Mouse (Mus musculus) heart, postnatal 0 days (tissue): ENCODE measurements around the gene Chd8. TPM values are rescaled to one million over a fixed set of nuclear protein-coding genes. Genes with fewer than 3 reads are reported as not detected.

Experiments
- ATAC-seq: fragments of 200-750 bp; cut with Nextera tagmentation; 2 replicates; pipeline ENCODE4 v1.8.0; 2017; ENCODE audit warnings: low read depth, moderate number of reproducible peaks, moderate library complexity; ENCODE audit not compliant: insufficient read depth
- DNase-seq: peaks from one replicate; pipeline ENCODE4 v3.0.0-alpha.2; 2016; ENCODE audit warnings: low spot score
- H3K27ac ChIP-seq: fragments of 300-500 bp; sonication (generic); 2 replicates; pipeline ENCODE4 v1.5.1; 2014; ENCODE audit warnings: low read depth, mild to moderate bottlenecking
- H3K27me3 ChIP-seq: fragments of 300-500 bp; sonication (generic); 2 replicates; pipeline ENCODE4 v1.6.1; 2014; ENCODE audit warnings: low read length, mixed read lengths; ENCODE audit not compliant: control insufficient read depth, insufficient read depth
- H3K36me3 ChIP-seq: fragments of 300-500 bp; sonication (generic); replicated peaks from 2 replicates; pipeline ENCODE4 v1.6.1; 2014; ENCODE audit warnings: low read length, mixed read lengths; ENCODE audit not compliant: control insufficient read depth, insufficient read depth
- H3K4me1 ChIP-seq: fragments of 300-500 bp; sonication (generic); 2 replicates; pipeline ENCODE4 v1.6.1; 2014; ENCODE audit warnings: antibody characterized with exemption; ENCODE audit not compliant: control insufficient read depth, insufficient read depth
- H3K4me2 ChIP-seq: fragments of 300-500 bp; sonication (generic); 2 replicates; pipeline ENCODE4 v1.6.1; 2014; ENCODE audit warnings: low read depth, mild to moderate bottlenecking, low read length, moderate library complexity
- H3K4me3 ChIP-seq: fragments of 300-500 bp; sonication (generic); 2 replicates; pipeline ENCODE4 v1.5.1; 2014; ENCODE audit warnings: low read depth, low read length
- H3K9ac ChIP-seq: fragments of 300-500 bp; sonication (generic); replicated peaks from 2 replicates; pipeline ENCODE4 v1.6.1; 2014; ENCODE audit warnings: low read depth, low read length, mixed read lengths
- H3K9me3 ChIP-seq: fragments of 300-500 bp; sonication (generic); replicated peaks from 2 replicates; pipeline ENCODE4 v1.6.1; 2016; ENCODE audit warnings: low read length; ENCODE audit not compliant: control insufficient read depth
- CTCF ChIP-seq: IDR thresholded peaks from 2 replicates; pipeline ENCODE4 v1.5.1; 2016; ENCODE audit warnings: antibody characterized with exemption, control low read depth, low read depth
- EP300 ChIP-seq: IDR thresholded peaks from 2 replicates; pipeline ENCODE4 v1.6.1; 2016; ENCODE audit warnings: antibody characterized with exemption, low read depth
- WGBS: fragments of 180-500 bp; shearing (Covaris S2); extraction: QIAGEN DNeasy Blood & Tissue Kit; methylation state at CpG from one replicate; pipeline ENCODE4 v1.1.7; 2014; 5-methylcytosine and 5-hydroxymethylcytosine counted together
- polyA plus RNA-seq: library from polyadenylated mRNA; unstranded; fragments of >200 nt; fragmentation: Nextera tagmentation; extraction: Ambion mirVana; gene quantifications from 2 replicates; pipeline ENCODE4 v1.2.1, GENCODE M21; 2015
- total RNA-seq: library from RNA; depleted of rRNA; stranded (reverse); fragments of >200 nt; gene quantifications from 2 replicates; pipeline ENCODE4 v1.2.3, GENCODE M21; 2014; ENCODE audit warnings: low replicate concordance

Chd8 gene
- total and polyA plus RNA-seq, 2 experiments from 2014 or later, result 13.0 to 28.8 TPM

DNA sequence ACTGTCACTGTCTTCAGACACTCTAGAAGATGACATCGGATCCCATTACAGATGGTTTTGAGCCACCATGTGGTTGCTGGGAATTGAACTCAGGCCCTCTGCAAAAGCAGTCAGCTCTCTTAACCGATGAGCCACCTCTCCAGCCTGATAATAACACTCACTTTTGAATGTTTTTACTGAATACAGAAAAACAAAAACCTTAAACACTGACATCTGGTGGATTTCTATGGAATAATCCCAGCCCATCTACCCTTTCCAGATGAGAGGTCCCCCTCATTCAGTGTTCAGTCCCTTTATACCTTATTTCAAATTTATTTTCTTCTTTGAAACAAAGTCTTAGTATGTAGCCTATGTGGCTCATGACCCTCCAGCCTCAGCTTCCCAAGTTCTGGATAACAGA is 68.1 kb downstream of the Chd8 start:
- WGBS, result 75% methylated on average over 2 of the region's 2 CpGs
- no peak for ATAC-seq

DNA sequence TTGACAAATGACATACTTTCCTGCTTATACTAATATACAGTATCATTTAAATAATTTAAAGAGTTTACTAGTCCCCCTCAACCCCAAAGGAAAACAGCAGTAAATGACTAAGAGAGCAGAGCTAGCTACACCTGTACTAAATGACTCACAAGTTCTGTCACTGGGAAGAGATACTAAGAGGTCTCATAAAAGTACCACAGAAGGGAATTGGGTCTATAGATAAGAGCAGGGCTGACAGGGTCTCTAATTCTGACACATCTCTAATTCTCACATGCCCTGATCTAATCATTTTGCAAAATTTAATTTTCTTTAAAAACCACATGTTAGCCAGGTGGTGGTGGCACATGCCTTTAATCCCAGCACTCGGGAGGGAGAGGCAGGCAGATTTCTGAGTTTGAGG is 68.8 kb downstream of the Chd8 start:
- no peak overlapping the region for H3K27ac ChIP-seq
- WGBS, result 67% methylated on average over 1 of the region's 1 CpGs
- H3K9me3 ChIP-seq, result no peaks in the 10 kb centered on the region
- TF ChIP-seq EP300 (no peak), CTCF (no peak)
- H3K4me2 ChIP-seq, result no peak overlapping the region
- no peak for DNase-seq
- H3K4me3 ChIP-seq, result no peak overlapping the region
- 0 out of 2 replicates have a peak, but pooled peaks cover 4% of the 10 kb centered on the region for H3K4me1 ChIP-seq
- H3K27me3 ChIP-seq, result no peaks in the 10 kb centered on the region
- H3K36me3 ChIP-seq, result 0 out of 2 replicates have a peak, but pooled peaks cover 5% of the 10 kb centered on the region
- ATAC-seq, result no peak
- no peak overlapping the region for H3K9ac ChIP-seq

More for the DNA sequence above, 68.1 kb downstream of the Chd8 start:
- 0 out of 2 replicates have a peak, but pooled peaks cover 4% of the 10 kb centered on the region for H3K4me1 ChIP-seq
- no peak overlapping the region for H3K27ac ChIP-seq
- H3K4me3 ChIP-seq, result no peak overlapping the region
- no peak for TF ChIP-seq EP300
- TF ChIP-seq CTCF, result peak; percentile 14; the same call in 1 of the 2 replicates
- no peaks in the 10 kb centered on the region for H3K27me3 ChIP-seq
- 0 out of 2 replicates have a peak, but pooled peaks cover 5% of the 10 kb centered on the region for H3K36me3 ChIP-seq
- H3K4me2 ChIP-seq, result no peak overlapping the region
- DNase-seq, result no peak
- H3K9me3 ChIP-seq, result no peaks in the 10 kb centered on the region
- H3K9ac ChIP-seq, result no peak overlapping the region

DNA sequence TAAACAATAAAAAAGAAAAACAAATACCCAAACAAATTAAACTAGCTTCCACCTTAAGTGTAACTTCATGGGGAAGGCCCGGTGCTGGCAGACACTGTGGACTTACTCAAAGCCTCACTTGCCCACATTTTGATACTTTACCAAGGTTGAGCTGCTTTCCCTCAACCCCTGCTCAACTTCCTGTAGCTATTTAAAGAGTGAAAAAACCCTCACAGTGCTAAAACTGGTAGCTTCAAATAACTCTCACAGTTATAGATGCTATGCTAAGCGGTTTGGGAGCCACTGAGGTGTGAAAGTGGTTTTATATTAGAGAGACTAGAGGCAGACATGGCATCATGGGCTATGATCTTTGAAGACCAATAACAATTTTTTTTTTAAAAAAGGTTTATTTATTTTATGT is 91.0 kb downstream of the Chd8 start:
- H3K36me3 ChIP-seq, result peaks cover 70% of the 10 kb centered on the region
- no peak overlapping the region for H3K27ac ChIP-seq
- no peaks in the 10 kb centered on the region for H3K4me1 ChIP-seq
- DNase-seq (no peak), ATAC-seq (no peak)
- H3K4me2 ChIP-seq, result no peak overlapping the region
- H3K27me3 ChIP-seq, result no peaks in the 10 kb centered on the region
- no peak for TF ChIP-seq EP300
- TF ChIP-seq CTCF, result no peak
- 83% methylated on average over 2 of the region's 2 CpGs for WGBS
- no peak overlapping the region for H3K4me3 ChIP-seq
- H3K9me3 ChIP-seq, result no peaks in the 10 kb centered on the region
- H3K9ac ChIP-seq, result no peak overlapping the region

DNA sequence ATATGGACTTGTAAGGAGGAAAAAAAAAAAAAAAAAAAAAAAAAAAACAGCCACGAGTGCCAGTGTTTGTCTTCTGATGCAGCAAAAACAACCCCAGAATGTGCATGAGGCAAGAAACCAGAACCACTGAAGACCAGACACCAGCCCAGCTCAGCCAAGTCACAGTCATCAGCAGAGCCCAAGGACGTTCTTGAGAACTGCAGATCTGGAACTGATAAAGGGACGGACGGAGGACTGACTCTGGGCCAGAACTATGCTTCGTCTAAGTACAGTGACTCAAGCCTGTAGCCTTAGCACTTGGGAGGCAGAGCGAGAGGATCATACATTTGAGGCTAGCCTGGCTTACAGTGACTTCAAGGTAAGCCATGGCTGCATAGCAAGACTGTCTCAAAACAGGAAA is 96.7 kb downstream of the Chd8 start:
- Histone ChIP-seq H3K36me3 (peaks cover 67% of the 10 kb centered on the region), H3K9me3 (no peaks in the 10 kb centered on the region), H3K4me1 (no peaks in the 10 kb centered on the region), H3K27me3 (no peaks in the 10 kb centered on the region), H3K27ac (no peak overlapping the region), H3K9ac (no peak overlapping the region), H3K4me2 (no peak overlapping the region), H3K4me3 (no peak overlapping the region)
- DNase-seq, result no peak
- WGBS, result 68% methylated on average over 6 of the region's 6 CpGs
- TF ChIP-seq CTCF (no peak), EP300 (no peak)
- no peak for ATAC-seq

DNA sequence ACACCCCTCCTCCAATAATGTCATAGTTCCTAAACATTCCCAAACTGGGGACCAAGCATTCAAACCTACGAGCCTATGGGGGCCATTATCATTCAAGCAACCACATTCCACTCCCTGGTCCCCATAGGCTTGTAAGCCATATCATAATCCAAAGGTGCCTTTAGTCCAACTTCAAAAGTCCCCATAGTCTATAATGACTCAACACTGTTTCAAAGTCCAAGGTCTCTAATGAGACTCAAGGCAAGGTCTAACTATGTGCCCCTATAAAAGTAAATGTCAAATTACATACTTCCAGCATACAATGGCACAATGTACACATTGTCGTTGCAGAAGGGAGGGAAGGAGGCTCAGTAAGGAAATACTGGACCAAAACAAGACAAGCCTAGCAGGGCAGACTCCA is 102.6 kb downstream of the Chd8 start:
- Histone ChIP-seq H3K9ac (no peak overlapping the region), H3K9me3 (no peaks in the 10 kb centered on the region), H3K27ac (no peak overlapping the region), H3K4me3 (no peak overlapping the region), H3K36me3 (peaks cover 14% of the 10 kb centered on the region), H3K27me3 (no peaks in the 10 kb centered on the region), H3K4me1 (no peaks in the 10 kb centered on the region), H3K4me2 (no peak overlapping the region)
- no peak for ATAC-seq
- DNase-seq, result no peak
- no peak for TF ChIP-seq EP300
- no peak for TF ChIP-seq CTCF
- 80% methylated on average over 2 of the region's 2 CpGs for WGBS

DNA sequence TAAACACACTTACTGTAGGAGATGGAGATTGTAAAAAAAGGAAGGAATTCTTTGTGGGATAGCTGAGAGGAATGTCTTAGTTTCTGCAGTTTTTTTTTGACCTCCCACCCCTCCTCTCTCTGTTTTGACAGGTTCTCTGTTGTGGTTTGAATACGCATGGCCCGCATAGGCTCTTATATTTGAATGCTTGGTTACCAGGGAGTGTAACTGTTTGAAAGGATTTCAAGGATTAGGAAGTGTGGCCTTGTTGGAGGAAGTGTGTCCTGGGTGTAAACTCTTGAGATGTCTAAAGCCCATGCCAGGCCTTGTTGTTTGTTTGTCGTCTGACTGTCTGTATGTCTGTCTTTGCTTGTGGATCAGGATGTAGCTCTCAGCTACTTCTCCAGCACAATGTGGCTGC is 105.0 kb downstream of the Chd8 start:
- Histone ChIP-seq H3K9ac (no peak overlapping the region), H3K36me3 (no peaks in the 10 kb centered on the region), H3K4me1 (no peaks in the 10 kb centered on the region), H3K27me3 (no peaks in the 10 kb centered on the region), H3K4me3 (no peak overlapping the region), H3K27ac (no peak overlapping the region), H3K4me2 (no peak overlapping the region), H3K9me3 (no peaks in the 10 kb centered on the region)
- DNase-seq, result no peak
- TF ChIP-seq EP300, result no peak
- TF ChIP-seq CTCF, result no peak
- ATAC-seq, result no peak
- whole genome bisulfite sequencing, result 69% methylated on average over 3 of the region's 3 CpGs
